Mouse (Mus musculus) intestine, embryonic 16.5 days (tissue): ENCODE measurements around the gene Col1a1. TPM values are rescaled to one million over a fixed set of nuclear protein-coding genes. Genes with fewer than 3 reads are reported as not detected.
A peak's percentile ranks its signal among the peaks of the same experiment; 100 is the strongest.

Source experiments
- ATAC-seq: fragments of 200-750 bp; cut with Nextera tagmentation; 2 replicates; pipeline ENCODE4 v1.8.0; 2017; ENCODE audit warnings: moderate TSS enrichment, moderate library complexity
- H3K27ac ChIP-seq: fragments of 300-500 bp; sonication (generic); 2 replicates; pipeline ENCODE4 v1.5.1; 2014; ENCODE audit warnings: mild to moderate bottlenecking, low read length
- H3K27me3 ChIP-seq: fragments of 300-500 bp; sonication (generic); replicated peaks from 2 replicates; pipeline ENCODE4 v1.6.1; 2014; ENCODE audit warnings: low read length, control low read depth, mixed read lengths; ENCODE audit not compliant: control insufficient read depth, insufficient read depth
- H3K36me3 ChIP-seq: fragments of 300-500 bp; sonication (generic); 2 replicates; pipeline ENCODE4 v1.6.1; 2014; ENCODE audit warnings: low read length, control low read depth; ENCODE audit not compliant: control insufficient read depth, insufficient read depth
- H3K4me1 ChIP-seq: fragments of 300-500 bp; sonication (generic); 2 replicates; pipeline ENCODE4 v1.6.1; 2014; ENCODE audit warnings: low read length, control low read depth, mixed read lengths; ENCODE audit not compliant: control insufficient read depth, insufficient read depth
- H3K4me2 ChIP-seq: fragments of 300-500 bp; sonication (generic); 2 replicates; pipeline ENCODE4 v1.6.1; 2014; ENCODE audit warnings: low read depth, low read length, control low read depth
- H3K4me3 ChIP-seq: fragments of 300-500 bp; sonication (generic); 2 replicates; pipeline ENCODE4 v1.5.1; 2014; ENCODE audit warnings: mild to moderate bottlenecking, low read length
- H3K9ac ChIP-seq: fragments of 300-500 bp; sonication (generic); 2 replicates; pipeline ENCODE4 v1.6.1; 2014; ENCODE audit warnings: low read depth, low read length
- H3K9me3 ChIP-seq: fragments of 300-500 bp; sonication (generic); 2 replicates; pipeline ENCODE4 v1.6.1; 2016; ENCODE audit warnings: low read length, control low read depth; ENCODE audit not compliant: control insufficient read depth
- WGBS: fragments of 180-500 bp; shearing (Covaris S2); extraction: QIAGEN DNeasy Blood & Tissue Kit; methylation state at CpG from one replicate; pipeline ENCODE4 v1.1.7; 2014; 5-methylcytosine and 5-hydroxymethylcytosine counted together
- polyA plus RNA-seq: library from polyadenylated mRNA; unstranded; fragments of >200 nt; fragmentation: Nextera tagmentation; extraction: Ambion mirVana; gene quantifications from 2 replicates; pipeline ENCODE4 v1.2.1, GENCODE M21; 2015

The Col1a1 gene
- polyA plus RNA-seq, 1 experiment from 2014 or later = 890 TPM

- H3K4me3 ChIP-seq = no peak overlapping the region
- WGBS = 26% methylated on average over 8 of the region's 8 CpGs
- no peaks in the 10 kb centered on the region for H3K9me3 ChIP-seq
- H3K4me2 ChIP-seq = no peak overlapping the region
- peak overlapping the region; percentile 1; the same call in 1 of the 2 replicates for H3K9ac ChIP-seq
- peak overlapping the region; percentile 92 for H3K27ac ChIP-seq
- H3K36me3 ChIP-seq = no peaks in the 10 kb centered on the region
- peaks cover 3% of the 10 kb centered on the region; the same call in 1 of the 2 replicates for H3K27me3 ChIP-seq
- H3K4me1 ChIP-seq = peaks cover 36% of the 10 kb centered on the region
- ATAC-seq = peak; percentile 1; the same call in 1 of the 2 replicates
Observed at GRCm38 (mm10) chr11:94933584-94933983, 2.4 kb upstream of the Col1a1 start.

- Histone ChIP-seq H3K36me3 (no peaks in the 10 kb centered on the region), H3K4me3 (no peak overlapping the region), H3K9ac (peak overlapping the region; percentile 77; the same call in 1 of the 2 replicates), H3K9me3 (no peaks in the 10 kb centered on the region), H3K4me2 (peak overlapping the region; percentile 28), H3K27me3 (peaks cover 3% of the 10 kb centered on the region; the same call in 1 of the 2 replicates), H3K4me1 (peaks cover 29% of the 10 kb centered on the region), H3K27ac (peak overlapping the region; percentile 92)
- 23% methylated on average over 11 of the region's 11 CpGs for WGBS
- ATAC-seq = no peak
Observed at GRCm38 (mm10) chr11:94934526-94934925, 1.5 kb upstream of the Col1a1 start.

GRCm38 (mm10) chr11:94936851-94937295, 849 bp downstream of the Col1a1 start:
- peak; percentile 64 for ATAC-seq
- H3K4me1 ChIP-seq = peaks cover 25% of the 10 kb centered on the region
- WGBS = 0% methylated on average over 16 of the region's 17 CpGs

GRCm38 (mm10) chr11:94937335-94937781, 1.3 kb downstream of the Col1a1 start:
- Histone ChIP-seq H3K27ac (peak overlapping the region; percentile 94), H3K36me3 (peaks cover 4% of the 10 kb centered on the region), H3K4me2 (peak overlapping the region; percentile 61), H3K9ac (peak overlapping the region; percentile 77), H3K4me3 (peak overlapping the region; percentile 58), H3K27me3 (peaks cover 3% of the 10 kb centered on the region; the same call in 1 of the 2 replicates), H3K9me3 (no peaks in the 10 kb centered on the region), H3K4me1 (peaks cover 28% of the 10 kb centered on the region)
- under 1% methylated on average over 18 of the region's 18 CpGs for WGBS
- peak; percentile 57 for ATAC-seq

More at GRCm38 (mm10) chr11:94936851-94937295, 849 bp downstream of the Col1a1 start:
- Histone ChIP-seq H3K9me3 (no peaks in the 10 kb centered on the region), H3K27ac (peak overlapping the region; percentile 94), H3K4me2 (peak overlapping the region; percentile 61), H3K4me3 (peak overlapping the region; percentile 58), H3K9ac (peak overlapping the region; percentile 77), H3K36me3 (peaks cover 4% of the 10 kb centered on the region), H3K27me3 (peaks cover 3% of the 10 kb centered on the region; the same call in 1 of the 2 replicates)

GRCm38 (mm10) chr11:94937787-94938186, 1.8 kb downstream of the Col1a1 start:
- peak overlapping the region; percentile 77 for H3K9ac ChIP-seq
- 2% methylated on average over 15 of the region's 15 CpGs for WGBS
- H3K4me3 ChIP-seq = peak overlapping the region; percentile 58
- H3K9me3 ChIP-seq = no peaks in the 10 kb centered on the region
- no peak for ATAC-seq
- H3K27me3 ChIP-seq = peaks cover 3% of the 10 kb centered on the region; the same call in 1 of the 2 replicates
- H3K4me2 ChIP-seq = peak overlapping the region; percentile 61
- H3K27ac ChIP-seq = peak overlapping the region; percentile 94
- H3K36me3 ChIP-seq = peaks cover 4% of the 10 kb centered on the region
- peaks cover 25% of the 10 kb centered on the region for H3K4me1 ChIP-seq

- WGBS = 23% methylated on average over 9 of the region's 9 CpGs
- H3K36me3 ChIP-seq = peaks cover 4% of the 10 kb centered on the region
- no peak for ATAC-seq
- H3K4me3 ChIP-seq = peak overlapping the region; percentile 58
- peak overlapping the region; percentile 77 for H3K9ac ChIP-seq
- H3K27me3 ChIP-seq = peaks cover 3% of the 10 kb centered on the region; the same call in 1 of the 2 replicates
- H3K9me3 ChIP-seq = no peaks in the 10 kb centered on the region
- H3K4me1 ChIP-seq = peaks cover 20% of the 10 kb centered on the region
- peak overlapping the region; percentile 94; the same call in 1 of the 2 replicates for H3K27ac ChIP-seq
- peak overlapping the region; percentile 61 for H3K4me2 ChIP-seq
Observed at GRCm38 (mm10) chr11:94938296-94938695, 2.3 kb downstream of the Col1a1 start.

- peaks cover 14% of the 10 kb centered on the region for H3K4me1 ChIP-seq
- H3K27ac ChIP-seq = no peak overlapping the region
- H3K4me2 ChIP-seq = peak overlapping the region; percentile 24
- H3K4me3 ChIP-seq = peak overlapping the region; percentile 58
- H3K36me3 ChIP-seq = peaks cover 4% of the 10 kb centered on the region
- 18% methylated on average over 4 of the region's 4 CpGs for WGBS
- no peak for ATAC-seq
- 0 out of 2 replicates have a peak, but pooled peaks cover 3% of the 10 kb centered on the region for H3K27me3 ChIP-seq
- H3K9ac ChIP-seq = no peak overlapping the region
- H3K9me3 ChIP-seq = no peaks in the 10 kb centered on the region
Observed at GRCm38 (mm10) chr11:94939280-94939679, 3.3 kb downstream of the Col1a1 start.

GRCm38 (mm10) chr11:94941121-94941520, 5.1 kb downstream of the Col1a1 start:
- 44% methylated on average over 9 of the region's 9 CpGs for WGBS
- Histone ChIP-seq H3K9ac (no peak overlapping the region; the same call in 1 of the 2 replicates), H3K4me2 (no peak overlapping the region), H3K27ac (0 out of 2 replicates have a peak overlapping the region, but pooled peaks have one; percentile 8), H3K4me1 (peaks cover 4% of the 10 kb centered on the region), H3K36me3 (peaks cover 4% of the 10 kb centered on the region), H3K4me3 (no peak overlapping the region), H3K9me3 (no peaks in the 10 kb centered on the region), H3K27me3 (0 out of 2 replicates have a peak, but pooled peaks cover 1% of the 10 kb centered on the region)
- ATAC-seq = no peak

GRCm38 (mm10) chr11:94941776-94942175, 5.8 kb downstream of the Col1a1 start:
- Histone ChIP-seq H3K4me1 (peaks cover 4% of the 10 kb centered on the region), H3K4me2 (no peak overlapping the region), H3K36me3 (peaks cover 4% of the 10 kb centered on the region), H3K9ac (no peak overlapping the region), H3K4me3 (no peak overlapping the region), H3K27me3 (no peaks in the 10 kb centered on the region), H3K27ac (no peak overlapping the region; the same call in 1 of the 2 replicates), H3K9me3 (no peaks in the 10 kb centered on the region)
- WGBS = 77% methylated on average over 8 of the region's 8 CpGs
- no peak for ATAC-seq
